Mouse (Mus musculus): ENCODE results near the gene Gm20388.

DNA sequence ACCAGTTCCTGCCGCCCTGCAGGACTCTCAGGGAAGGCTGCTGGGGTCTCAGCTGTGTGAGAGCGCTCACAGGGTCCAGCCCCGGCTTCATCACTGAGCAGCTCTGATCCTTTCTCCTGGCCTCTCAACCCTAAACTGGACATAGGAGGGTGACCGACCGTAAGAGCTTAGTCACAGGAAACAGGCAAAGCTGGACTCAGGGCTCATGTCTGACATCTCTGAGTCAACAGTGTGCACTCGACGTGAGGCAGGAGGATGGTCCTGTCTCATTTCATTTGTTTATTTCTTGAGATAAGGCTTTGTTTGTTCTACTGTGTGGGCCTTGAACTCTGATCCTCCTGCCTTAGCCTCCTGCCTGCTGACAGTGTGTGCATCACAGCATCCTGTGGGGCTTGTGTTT, 709.8 kb downstream of the Gm20388 start:
- no peak for TF ChIP-seq TAL1 (conservative IDR thresholded peaks at IDR 0.05; ENCODE audit: low read depth, low read length)
- TF ChIP-seq CTCF (IDR thresholded peaks at IDR 0.05; ENCODE audit: low read depth, low read length): no peak

All from G1E (cell line).